Mouse (Mus musculus): ENCODE data around the gene G6pdx. TPM values are rescaled to one million over a fixed set of nuclear protein-coding genes. Genes with fewer than 3 reads are reported as not detected.
A peak's percentile ranks its signal among the peaks of the same experiment; 100 is the strongest.

Gene G6pdx
- total RNA-seq (2015): 174 and 188 TPM in 2 replicates
- 104 and 109 TPM in 2 replicates for total RNA-seq (2017)

DNA sequence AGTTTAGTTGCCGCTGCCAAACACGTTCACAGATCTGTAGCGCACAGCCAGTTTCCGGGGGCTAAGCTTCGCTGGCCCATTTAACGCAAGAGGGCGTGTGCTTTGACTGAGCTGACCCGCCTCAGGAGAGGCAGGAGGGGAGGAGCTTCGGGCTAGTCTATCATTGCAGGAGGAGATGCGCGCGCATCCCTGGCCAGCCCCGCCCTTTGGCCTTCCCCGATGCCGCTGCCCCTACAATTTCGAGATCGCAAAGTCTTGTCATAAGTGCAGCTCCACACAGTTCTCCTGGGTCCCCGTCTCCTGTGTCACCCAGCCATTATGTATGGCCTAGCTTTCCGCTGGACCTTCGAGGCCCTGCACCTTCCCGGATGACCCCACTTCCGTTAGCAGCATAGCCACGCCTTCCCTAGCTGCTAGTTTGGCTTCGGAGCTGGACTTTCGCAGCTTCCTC, at the start of gene G6pdx:
Gene G6pdx (minus strand): TSS at position 369 of the 451 bp plus-strand sequence.
- ATAC-seq (replicated peaks; ENCODE audit: poor library complexity): peak; percentile 75

DNA sequence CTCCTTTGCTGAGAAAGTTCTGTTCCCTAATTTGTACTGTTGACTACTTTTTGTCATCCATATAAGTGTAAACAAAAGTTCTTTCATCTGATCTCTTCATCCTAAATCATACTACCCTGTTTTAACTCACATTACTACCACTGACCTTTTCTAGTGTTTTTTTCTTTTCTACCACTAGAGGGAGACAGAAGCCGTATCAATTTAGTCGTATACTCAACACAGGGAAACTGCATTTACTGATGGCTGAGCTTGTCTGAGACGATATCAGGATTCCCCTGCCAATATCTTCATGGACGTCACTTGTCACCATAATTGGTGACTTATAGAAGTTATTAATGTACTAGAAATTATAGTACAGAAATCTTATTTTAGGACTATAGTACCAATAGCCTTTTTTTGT, 23.8 kb upstream of the G6pdx start:
- peak; percentile 76 for ATAC-seq (replicated peaks; ENCODE audit: poor library complexity)

DNA sequence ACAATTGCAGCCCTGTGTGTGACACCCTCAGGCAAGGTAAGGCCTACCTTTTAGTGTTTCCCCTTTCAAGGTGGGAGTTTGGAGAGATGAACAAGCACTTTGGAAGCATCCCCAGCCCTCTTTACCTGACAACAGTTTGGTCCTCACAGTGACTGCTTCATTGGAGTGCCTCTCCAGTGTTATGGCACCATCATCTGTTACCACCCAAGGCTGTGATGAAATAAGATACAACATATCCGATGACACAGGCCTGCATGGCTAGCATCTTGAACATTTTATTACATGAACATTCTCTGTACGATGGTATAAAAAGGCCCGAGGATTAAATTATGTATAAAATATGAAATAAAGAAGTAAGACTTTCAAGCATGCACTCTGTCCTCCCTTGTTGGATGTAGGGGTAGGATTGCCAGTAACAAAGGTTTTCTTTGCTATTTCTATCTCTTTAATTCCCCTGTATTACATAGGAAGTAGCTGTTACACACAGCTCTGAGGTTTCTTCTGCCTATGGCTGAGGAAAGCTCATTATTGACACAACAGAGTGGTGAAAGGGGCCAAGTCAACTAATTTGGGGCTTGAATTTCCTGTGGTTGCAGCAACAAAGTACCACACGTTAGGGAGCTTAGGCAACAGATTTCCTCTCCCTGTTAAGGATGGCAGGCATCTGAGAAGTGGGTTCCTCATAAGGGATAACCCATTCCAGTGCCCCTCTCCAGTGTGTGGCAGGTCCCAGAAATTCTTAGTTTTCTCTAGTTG, 22.3 kb upstream of the G6pdx start:
- peak; percentile 93 for ATAC-seq (replicated peaks; ENCODE audit: poor library complexity)

DNA sequence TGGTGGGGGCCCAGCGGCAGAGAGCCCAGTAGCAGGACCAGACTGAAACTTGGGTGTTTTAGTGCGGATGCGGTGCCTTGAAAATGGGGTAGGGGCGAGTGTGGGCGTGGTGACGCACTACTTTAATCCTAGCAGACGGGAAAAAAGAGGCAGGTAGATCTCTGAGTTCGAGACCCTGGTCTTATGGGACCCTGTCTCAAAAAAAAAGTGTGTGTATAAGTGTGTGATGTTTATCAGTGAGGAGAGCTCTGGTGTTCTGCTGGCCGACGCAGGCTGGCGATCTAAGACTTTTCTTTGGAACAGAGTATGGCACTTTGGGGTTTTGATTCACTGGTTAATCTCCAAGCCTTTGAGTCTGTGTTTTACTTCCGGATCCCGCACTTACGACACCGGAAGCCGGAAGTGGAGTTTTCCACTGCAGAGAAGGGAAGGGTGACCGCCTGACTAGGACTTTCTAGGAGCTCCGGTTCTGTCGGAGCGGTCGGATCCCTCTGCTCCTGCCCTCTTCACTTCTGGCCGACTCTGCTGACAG, 362 bp upstream of the G6pdx start:
- peak; percentile 63 for ATAC-seq (replicated peaks; ENCODE audit: poor library complexity)

DNA sequence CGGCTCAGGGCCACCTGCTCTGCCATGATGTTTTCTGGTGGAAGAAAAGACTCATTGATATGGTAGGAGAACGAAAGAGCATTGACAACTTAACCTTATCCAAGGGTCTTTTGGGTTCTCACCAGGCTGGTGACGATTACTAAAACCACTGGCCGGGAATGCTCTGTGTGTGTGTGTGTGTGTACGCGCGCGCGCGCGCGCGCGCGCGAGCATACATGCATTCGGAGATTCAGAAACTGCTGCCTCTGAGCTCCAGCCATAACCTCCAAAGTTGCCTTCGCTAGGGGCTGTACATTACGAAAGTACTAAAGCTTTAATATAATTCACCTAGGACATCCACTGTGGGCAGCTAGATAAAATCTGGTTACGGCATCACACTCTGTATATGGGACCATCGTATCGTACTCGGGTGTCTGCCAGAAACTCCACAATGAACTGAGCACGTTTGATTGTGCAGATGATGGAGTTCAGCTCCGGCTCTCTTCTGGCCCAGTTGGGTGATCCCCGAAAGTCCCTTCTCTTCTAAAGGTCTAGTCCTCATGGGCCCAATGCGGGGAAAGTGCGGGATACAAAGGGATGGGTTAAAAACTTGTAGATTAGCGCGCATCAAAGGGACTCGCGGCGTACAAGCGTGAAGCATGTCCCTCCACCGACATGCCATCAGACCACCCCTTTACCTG, 708 bp downstream of the G6pdx start:
- ATAC-seq (replicated peaks; ENCODE audit: poor library complexity): no peak

DNA sequence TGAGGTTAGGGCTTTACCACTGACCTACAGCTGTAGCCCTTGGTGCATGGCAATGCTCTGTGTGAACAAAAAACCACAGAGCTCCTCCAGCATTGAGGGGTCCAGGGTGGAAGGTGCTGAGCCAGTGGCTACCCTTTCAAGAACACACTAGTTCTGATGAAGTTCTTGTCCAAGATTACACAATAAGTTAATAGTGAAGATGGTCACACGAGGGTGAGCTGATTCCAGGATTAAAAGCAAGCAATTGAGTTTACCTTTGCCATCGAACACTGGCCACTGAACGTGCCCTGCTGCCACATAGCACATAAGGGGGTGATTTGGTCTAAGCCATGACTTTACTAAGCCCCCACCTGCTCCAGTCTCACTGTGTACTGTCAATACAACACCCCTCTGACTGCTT, 1.9 kb downstream of the G6pdx start:
- no peak for ATAC-seq (replicated peaks; ENCODE audit: poor library complexity)

DNA sequence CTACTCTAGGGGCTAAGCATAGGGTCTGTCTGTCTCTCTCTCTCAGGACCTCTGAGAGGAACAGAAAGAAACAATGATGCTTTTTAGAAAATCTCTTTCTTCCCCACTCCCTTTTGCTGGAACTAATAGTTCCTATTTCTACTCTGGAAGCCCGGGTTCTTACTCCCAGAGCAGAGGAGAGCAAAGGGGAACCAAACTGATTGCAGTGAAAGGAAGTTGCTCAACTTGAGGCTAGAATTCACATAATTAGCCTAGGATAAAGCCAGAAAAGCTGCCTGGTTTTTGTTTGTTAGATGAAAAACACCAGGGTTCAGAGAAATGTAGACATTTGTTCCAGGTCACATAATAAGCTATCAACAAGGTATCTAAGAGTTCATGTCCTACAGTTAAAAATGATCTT, 2.7 kb downstream of the G6pdx start:
- no peak for ATAC-seq (replicated peaks; ENCODE audit: poor library complexity)

DNA sequence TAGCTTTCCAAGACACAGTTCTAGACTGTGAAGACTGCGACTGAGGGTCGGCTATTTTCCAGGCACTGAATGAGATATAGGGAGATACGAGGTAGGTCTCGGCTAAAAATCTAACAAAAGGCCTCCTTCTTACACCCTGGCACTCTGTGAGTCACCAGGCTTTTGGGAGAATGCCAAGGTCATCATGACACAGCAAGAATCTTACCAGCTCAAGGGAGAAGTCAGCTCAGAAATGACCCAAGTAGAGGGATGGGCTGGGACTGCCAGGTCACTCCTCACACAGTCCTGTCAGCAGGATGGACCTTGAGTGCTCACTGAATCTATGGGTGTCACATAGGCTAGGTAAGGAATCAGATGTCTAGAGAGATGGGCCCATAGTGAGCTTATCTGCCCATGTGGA, 3.8 kb downstream of the G6pdx start:
- ATAC-seq (replicated peaks; ENCODE audit: poor library complexity): peak; percentile 30

DNA sequence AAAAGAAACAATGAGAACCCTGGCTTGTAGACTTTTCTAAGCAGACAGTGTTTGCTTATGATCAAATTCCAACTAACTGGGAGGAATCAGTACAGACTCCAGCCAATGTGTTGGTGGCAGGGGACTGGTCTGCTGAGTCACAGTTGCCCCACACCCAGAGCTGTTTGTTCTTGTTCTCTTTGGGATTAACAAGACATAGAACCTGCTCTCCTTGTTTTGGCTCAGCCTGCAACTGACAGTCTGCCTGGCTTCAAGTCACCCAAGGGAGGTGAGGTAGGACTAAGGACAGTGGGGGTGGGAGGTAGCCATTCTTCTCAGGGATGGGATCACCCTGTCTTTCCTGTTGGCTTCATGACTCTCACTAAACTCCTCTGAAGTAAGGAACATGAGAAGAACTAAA, 4.6 kb downstream of the G6pdx start:
- no peak for ATAC-seq (replicated peaks; ENCODE audit: poor library complexity)

DNA sequence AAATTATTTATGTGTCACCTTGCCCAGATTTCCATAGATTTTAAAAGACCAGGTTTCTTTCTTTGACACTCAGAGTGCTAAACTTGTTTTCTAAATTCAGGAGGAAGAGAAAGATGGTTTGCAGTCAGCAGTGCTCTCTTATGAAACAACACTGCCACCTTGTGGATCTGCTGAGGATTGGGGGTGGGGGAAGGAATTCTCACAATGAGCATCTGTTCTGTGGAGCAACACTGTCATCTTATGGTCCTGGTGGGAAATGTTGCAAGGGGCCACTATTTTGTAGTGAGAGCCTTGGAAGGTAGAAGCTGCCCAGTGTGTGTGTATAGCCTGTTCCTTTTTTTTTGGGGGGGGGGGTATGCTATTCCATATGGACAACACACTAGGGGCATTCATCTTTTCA, 15.6 kb downstream of the G6pdx start:
- ATAC-seq (replicated peaks; ENCODE audit: poor library complexity): peak; percentile 100

DNA sequence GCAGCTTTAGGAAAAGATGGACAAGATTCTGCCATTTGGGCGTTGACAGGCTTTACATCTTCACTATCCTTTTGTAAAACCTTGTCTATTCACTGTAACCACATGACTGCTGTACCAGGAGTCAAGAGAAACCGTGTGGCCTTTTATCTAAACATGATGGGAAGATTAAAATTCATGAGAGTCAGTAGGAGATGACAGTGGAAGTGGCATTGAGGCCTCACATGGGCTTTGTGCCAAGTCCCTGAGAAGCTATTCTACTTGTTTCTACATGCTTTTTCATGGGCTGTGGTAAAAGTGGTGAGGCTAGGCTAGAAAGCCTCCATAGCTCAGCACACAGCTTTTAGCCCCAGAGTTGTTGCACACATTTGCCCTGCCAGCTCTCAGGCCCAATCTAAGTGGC, 20.7 kb downstream of the G6pdx start:
- no peak for ATAC-seq (replicated peaks; ENCODE audit: poor library complexity)

DNA sequence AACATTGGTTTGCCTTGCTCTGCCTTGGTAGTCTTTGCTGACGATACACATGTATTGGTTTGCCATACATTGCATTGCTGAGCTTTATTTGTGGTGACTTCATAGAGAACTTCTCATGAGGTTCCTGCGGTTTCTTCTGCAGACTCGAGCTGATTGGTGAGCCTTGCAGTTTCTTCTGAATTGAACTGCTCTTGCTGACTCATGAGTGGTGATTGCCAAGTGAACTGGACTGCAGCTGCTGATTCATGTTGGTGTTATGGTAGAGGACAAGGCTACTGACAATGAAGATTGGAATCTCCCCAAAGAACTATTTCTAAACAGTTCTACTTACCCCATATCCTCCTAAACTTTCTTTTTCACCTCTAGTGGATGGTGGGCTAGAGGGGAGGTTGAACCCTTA, 28.9 kb downstream of the G6pdx start:
- no peak for ATAC-seq (replicated peaks; ENCODE audit: poor library complexity)

DNA sequence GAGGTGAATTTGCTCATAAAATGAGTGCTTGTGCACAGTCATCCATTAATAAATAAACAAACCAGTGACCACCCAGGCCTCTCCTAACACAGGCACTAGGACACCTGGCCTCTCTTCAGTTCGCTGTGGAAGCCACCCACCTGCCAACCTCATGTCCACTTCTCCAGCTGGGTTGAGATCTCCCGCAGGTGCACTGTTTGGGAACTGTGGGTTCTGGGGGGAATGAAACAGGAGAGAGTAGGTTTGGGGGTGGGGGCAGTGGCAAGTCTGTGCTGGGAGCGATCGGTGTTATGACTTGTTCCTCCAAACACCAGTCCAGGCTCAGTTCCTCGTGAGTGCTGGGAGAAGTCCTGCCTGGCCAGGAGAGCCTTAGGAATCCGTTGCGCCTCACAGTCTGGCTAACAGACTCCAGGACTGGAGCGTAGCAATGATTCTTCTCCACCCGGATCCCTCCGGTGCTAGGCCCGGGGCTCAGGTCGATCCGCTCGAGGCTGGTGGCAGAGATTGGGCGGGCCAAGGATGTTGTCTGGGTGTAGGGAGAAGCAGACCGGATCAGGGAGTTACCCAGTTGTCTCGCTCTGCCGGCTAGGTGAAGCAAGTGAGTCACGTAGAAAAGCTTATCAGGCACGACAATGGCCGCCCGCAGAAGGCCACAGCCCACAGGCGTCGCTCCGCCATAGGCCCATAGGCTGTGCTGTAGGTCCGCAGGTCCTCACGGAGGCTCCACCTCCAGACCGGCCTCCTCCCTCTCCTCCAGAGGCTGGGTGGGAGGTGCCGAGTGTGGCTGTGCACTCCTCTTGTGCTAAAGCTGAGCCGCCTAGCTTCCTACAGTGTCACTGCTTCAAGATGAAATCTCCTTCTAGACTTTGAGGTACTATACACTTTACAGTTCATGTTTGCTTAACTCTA, 36.2 kb downstream of the G6pdx start, which contains the start of the genes Fam3a and Ikbkg:
Gene Fam3a (minus strand): TSS at position 738 of the 909 bp plus-strand sequence.
Gene Ikbkg (plus strand): TSS at position 756 of the 909 bp plus-strand sequence.
- ATAC-seq (replicated peaks; ENCODE audit: poor library complexity): peak; percentile 99

DNA sequence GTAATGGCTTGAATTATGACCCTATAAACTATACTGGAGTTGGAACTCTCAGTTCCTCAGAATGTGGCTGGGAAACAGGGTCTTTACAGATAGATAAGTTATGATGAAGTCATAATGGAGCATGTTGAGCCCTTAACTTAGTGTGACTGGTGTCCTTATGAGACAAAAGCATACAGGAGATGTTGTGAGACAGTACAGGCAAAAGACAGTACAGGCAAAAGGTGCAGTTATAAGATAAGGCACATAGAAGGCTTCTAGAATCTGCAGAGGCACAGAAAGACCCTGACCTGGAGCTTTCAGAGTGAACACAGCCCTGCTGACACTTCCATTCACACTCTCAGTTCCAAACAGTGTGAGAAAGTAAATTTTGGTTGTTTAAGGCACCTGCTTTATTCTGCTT, 40.8 kb downstream of the G6pdx start:
- ATAC-seq (replicated peaks; ENCODE audit: poor library complexity): peak; percentile 40

DNA sequence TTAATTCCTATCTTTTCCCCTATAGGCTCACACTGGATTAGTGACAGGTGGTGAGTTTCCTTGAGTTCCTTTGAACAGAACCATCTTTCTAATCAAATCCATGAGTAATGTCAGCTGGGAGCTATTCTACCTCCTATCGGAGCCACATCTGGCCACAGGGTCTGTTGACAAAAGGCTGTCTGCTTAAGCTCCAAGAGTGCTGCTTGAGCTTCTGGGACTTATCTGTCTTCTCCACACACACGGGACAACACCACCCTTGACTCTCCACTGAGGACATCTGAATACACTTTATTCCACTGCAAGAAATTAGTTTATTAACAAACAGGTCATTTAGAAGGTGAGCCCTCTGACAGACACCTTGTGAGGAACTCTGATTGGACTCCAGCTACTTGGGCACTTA, 44.5 kb downstream of the G6pdx start:
- peak; percentile 88 for ATAC-seq (replicated peaks; ENCODE audit: poor library complexity)

DNA sequence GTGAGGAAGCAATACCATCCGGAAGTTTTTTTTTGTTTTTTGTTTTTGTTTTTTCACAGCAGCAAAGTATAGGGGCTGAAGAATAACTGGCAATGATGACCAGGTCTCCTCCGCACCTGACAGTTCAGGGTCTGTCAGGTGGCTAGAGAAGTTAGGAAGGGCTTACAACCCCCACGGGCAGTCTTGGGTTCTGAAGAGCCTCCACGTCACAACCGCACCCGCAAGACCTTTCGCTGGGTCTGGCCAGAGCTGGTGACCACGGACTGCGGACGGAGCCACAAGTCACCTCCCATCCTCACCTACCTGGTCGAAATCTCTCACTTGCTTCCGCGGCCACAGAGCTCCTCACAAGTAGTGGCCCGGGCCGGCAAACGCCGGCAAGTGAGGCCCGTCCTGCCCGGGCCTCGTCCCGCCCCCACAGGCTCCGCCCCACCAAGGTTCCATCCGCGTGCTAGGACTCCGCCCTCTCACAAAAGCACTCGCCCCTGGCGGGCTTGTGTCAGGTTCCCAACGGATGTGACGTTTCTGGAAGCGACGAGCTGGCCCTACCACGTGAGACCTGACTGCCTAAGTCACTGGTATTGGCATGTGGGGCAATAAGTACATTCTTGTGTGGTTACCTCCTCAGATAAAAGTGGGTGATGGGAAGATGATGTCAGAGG, 56.0 kb downstream of the G6pdx start, which contains the start of the genes Ubl4a and Slc10a3:
Gene Ubl4a (minus strand): TSS at position 331 of the 662 bp plus-strand sequence.
Gene Slc10a3 (minus strand): TSS at position 462 of the 662 bp plus-strand sequence.
- ATAC-seq (replicated peaks; ENCODE audit: poor library complexity): peak; percentile 96

DNA sequence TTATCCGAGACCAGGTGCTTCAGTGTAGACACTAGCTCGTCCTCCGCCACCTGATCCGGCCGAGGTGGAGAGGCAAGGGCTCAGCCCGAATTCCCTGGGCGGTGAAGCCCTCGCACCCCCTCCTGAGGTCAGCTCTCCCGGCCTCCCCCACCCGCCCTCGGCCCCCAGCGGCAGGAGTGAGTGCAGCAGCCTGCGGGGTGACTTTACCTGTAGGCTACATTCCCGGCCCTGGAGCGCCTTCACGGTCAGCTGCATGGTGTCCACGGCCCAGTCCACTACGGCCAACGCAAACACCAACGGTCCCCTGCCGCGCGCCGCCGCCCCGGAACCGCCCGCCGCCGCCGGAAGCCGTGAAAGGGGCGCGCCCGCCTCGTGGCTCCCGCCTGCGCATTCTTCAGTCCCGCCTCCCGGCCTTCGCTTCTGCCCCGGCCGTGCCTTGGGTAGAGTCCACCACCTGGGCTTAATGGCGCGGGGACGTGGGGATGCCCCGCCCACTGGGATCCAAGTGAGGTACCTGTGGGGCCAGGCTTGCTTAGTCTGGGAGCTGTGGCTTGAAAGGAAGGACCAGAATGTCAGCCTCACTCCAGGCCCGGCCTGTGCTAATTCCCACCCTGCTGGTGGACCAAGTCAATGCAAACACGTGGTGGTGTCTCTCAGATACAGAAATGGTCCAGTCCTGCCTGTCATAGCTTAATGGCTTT, 60.6 kb downstream of the G6pdx start:
- peak; percentile 73 for ATAC-seq (replicated peaks; ENCODE audit: poor library complexity)

DNA sequence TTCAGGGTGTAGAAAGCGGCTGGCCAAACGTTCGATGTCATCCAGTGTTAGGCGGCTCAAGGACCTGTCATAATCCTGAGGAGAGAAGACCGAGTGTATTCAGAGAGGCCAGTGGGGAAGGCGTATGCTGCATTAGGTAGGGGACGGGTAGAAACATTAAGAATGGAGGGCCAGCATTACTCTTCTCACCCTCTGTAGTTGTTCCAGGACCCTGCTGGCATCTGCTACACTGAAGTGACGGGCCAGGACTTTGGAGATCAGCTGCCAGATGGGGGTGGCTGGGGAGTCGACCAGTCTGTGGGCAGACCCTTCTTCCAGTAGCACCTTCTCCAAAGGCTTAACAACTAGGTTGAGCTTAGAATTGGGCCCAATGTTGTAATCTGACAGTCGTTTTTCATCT, 61.5 kb downstream of the G6pdx start:
- no peak for ATAC-seq (replicated peaks; ENCODE audit: poor library complexity)

Measured in megakaryocyte progenitor cell, adult 5-6 weeks (primary cell).